13 mouse cellular contexts compared by ENCODE assay signal in the genomic region with DNA sequence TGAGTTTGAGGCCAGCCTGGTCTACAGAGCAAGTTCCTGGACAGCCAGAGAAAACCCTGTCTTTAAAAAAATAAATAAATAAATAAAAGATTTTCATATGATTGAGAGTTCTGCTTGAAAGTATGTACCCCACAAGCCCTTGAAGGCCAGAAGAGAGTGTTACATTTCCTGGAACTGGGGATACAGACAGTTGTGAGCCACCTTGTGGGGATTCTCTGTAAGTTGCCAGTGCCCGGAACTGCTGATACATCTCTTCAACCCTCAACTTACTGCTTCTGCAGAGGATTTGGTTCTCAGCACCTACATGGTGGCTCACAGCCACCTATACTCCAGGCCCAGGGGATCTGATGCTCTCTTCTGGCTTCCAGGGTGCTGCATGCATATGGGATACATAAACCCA. TPM values are rescaled to one million over a fixed set of nuclear protein-coding genes. Genes with fewer than 3 reads are reported as not detected.
DNase-seq lines count a peak whose midpoint lies in the region; ATAC-seq and TF ChIP-seq lines count a peak whose summit lies in the region.
"Had no signal": no experiment of that assay in that cellular context is flagged by ENCODE, and none has a peak within 500 bp of the region (broad histone marks: within the 10 kb centered on the region; RNA-seq: fewer than 3 reads in every experiment).

No protein-coding gene starts in this region.

- H3K27ac ChIP-seq in hindbrain, postnatal 0 days: no peak overlapping the region
- no peak overlapping the region for H3K27ac ChIP-seq in hindbrain, embryonic 10.5 days
- H3K27ac ChIP-seq in liver, embryonic 12.5 days: peak overlapping the region; percentile 54
- H3K27ac ChIP-seq: intestine, embryonic 15.5 days; lung, embryonic 15.5 days; stomach, embryonic 15.5 days had no signal

- H3K4me1 ChIP-seq in hindbrain, postnatal 0 days (ENCODE audit: insufficient read depth, low read length): no peaks in the 10 kb centered on the region
- H3K4me1 ChIP-seq in hindbrain, embryonic 10.5 days (replicated peaks): peaks cover 4% of the 10 kb centered on the region; the same call in 1 of the 2 replicates
- H3K4me1 ChIP-seq in liver, embryonic 12.5 days: peaks cover 48% of the 10 kb centered on the region
- H3K4me1 ChIP-seq: intestine, embryonic 15.5 days; stomach, embryonic 15.5 days had no signal

- peak; percentile 48 for TF ChIP-seq CTCF in hindbrain, postnatal 0 days (IDR thresholded peaks at IDR 0.05; ENCODE audit: low read depth)

- H3K4me3 ChIP-seq in hindbrain, postnatal 0 days (ENCODE audit: low read length): no peak overlapping the region
- H3K4me3 ChIP-seq in hindbrain, embryonic 10.5 days: no peak overlapping the region
- no peak overlapping the region for H3K4me3 ChIP-seq in liver, embryonic 12.5 days
- H3K4me3 ChIP-seq: erythroblast, embryonic 14.5 days; intestine, embryonic 15.5 days; lung, embryonic 15.5 days; stomach, embryonic 15.5 days had no signal

- no peaks in the 10 kb centered on the region for H3K9me3 ChIP-seq in hindbrain, postnatal 0 days (ENCODE audit: low read length)
- no peaks in the 10 kb centered on the region for H3K9me3 ChIP-seq in hindbrain, embryonic 10.5 days
- no peaks in the 10 kb centered on the region for H3K9me3 ChIP-seq in liver, embryonic 12.5 days (replicated peaks)
- H3K9me3 ChIP-seq: intestine, embryonic 15.5 days; lung, embryonic 15.5 days; stomach, embryonic 15.5 days had no signal

- no peaks in the 10 kb centered on the region for H3K36me3 ChIP-seq in hindbrain, postnatal 0 days (ENCODE audit: insufficient read depth, low read length)
- H3K36me3 ChIP-seq in hindbrain, embryonic 10.5 days: no peaks in the 10 kb centered on the region
- H3K36me3 ChIP-seq in liver, embryonic 12.5 days: no peaks in the 10 kb centered on the region
- H3K36me3 ChIP-seq: intestine, embryonic 15.5 days; lung, embryonic 15.5 days; stomach, embryonic 15.5 days had no signal

- no peak overlapping the region for H3K4me2 ChIP-seq in hindbrain, postnatal 0 days (ENCODE audit: low read depth, low read length)
- no peak overlapping the region for H3K4me2 ChIP-seq in liver, embryonic 12.5 days
- H3K4me2 ChIP-seq: intestine, embryonic 15.5 days; lung, embryonic 15.5 days; stomach, embryonic 15.5 days had no signal

- WGBS in hindbrain, postnatal 0 days: 46% methylated on average over 1 of the region's 1 CpGs
- WGBS in hindbrain, embryonic 10.5 days: 72% methylated on average over 1 of the region's 1 CpGs
- 38% methylated on average over 1 of the region's 1 CpGs for WGBS in liver, embryonic 12.5 days (ENCODE audit: insufficient replicate concordance)

- H3K27me3 ChIP-seq in hindbrain, postnatal 0 days (ENCODE audit: insufficient read depth, low read length): no peaks in the 10 kb centered on the region
- H3K27me3 ChIP-seq in hindbrain, embryonic 10.5 days (ENCODE audit: insufficient read depth, poor library complexity, severe bottlenecking): no peaks in the 10 kb centered on the region
- H3K27me3 ChIP-seq in liver, embryonic 12.5 days (replicated peaks): no peaks in the 10 kb centered on the region
- H3K27me3 ChIP-seq: intestine, embryonic 15.5 days; lung, embryonic 15.5 days; stomach, embryonic 15.5 days had no signal

- DNase-seq in hindbrain, postnatal 0 days (ENCODE audit: low spot score): peak; percentile 44
- no peak for DNase-seq in hindbrain, embryonic 10.5 days (ENCODE audit: low spot score)
- peak; percentile 81 for DNase-seq in 416B (ENCODE audit: low read depth)
- DNase-seq in Muller cell, postnatal 12 days (ENCODE audit: inconsistent ontology term): peak; percentile 16
- DNase-seq in spleen, postnatal 4 days (ENCODE audit: low spot score in 2 of 2): no peak
- DNase-seq in kidney, adult 11 months: no peak
- DNase-seq: layer of hippocampus, postnatal 36 days; right cerebral cortex, adult 18-20 months had no signal

- no peak overlapping the region for H3K9ac ChIP-seq in hindbrain, postnatal 0 days (replicated peaks; ENCODE audit: low read length)
- H3K9ac ChIP-seq in liver, embryonic 12.5 days: no peak overlapping the region
- H3K9ac ChIP-seq: intestine, embryonic 15.5 days; lung, embryonic 15.5 days; stomach, embryonic 15.5 days had no signal

- no peak for ATAC-seq in hindbrain, postnatal 0 days
- ATAC-seq in liver, embryonic 12.5 days: 0 out of 2 replicates have a peak, but pooled peaks have one; percentile 17
- ATAC-seq: intestine, embryonic 15.5 days had no signal

RNA-seq across cellular contexts. Expression of gene Tab1, which starts 5.7 kb away (rescaled TPM):
- 55.0 and 58.6 TPM in 2 replicates for total RNA-seq in hindbrain, postnatal 0 days (2014; rRNA removed)
- 26.5 and 27.9 TPM in 2 replicates for polyA plus RNA-seq in hindbrain, postnatal 0 days (2015; fragmentation: Nextera tagmentation; extraction: Ambion mirVana)
- polyA plus RNA-seq in hindbrain, embryonic 10.5 days (2016; fragmentation: Nextera tagmentation; extraction: Ambion mirVana): 41.3 and 42.8 TPM in 2 replicates
- polyA plus RNA-seq in liver, embryonic 12.5 days (2016; fragmentation: Nextera tagmentation; extraction: Ambion mirVana): 18.5 and 18.9 TPM in 2 replicates

RNA-seq across cellular contexts. Expression of gene Rpl3, which starts 35.5 kb away (rescaled TPM):
- total RNA-seq in hindbrain, postnatal 0 days (2014; rRNA removed): 599 and 600 TPM in 2 replicates
- 527 and 544 TPM in 2 replicates for polyA plus RNA-seq in hindbrain, postnatal 0 days (2015; fragmentation: Nextera tagmentation; extraction: Ambion mirVana)
- polyA plus RNA-seq in hindbrain, embryonic 10.5 days (2016; fragmentation: Nextera tagmentation; extraction: Ambion mirVana): 806 and 957 TPM in 2 replicates
- polyA plus RNA-seq in liver, embryonic 12.5 days (2016; fragmentation: Nextera tagmentation; extraction: Ambion mirVana): 912 and 924 TPM in 2 replicates

RNA-seq across cellular contexts. Expression of gene Syngr1, which starts 36.1 kb away (rescaled TPM):
- total RNA-seq in hindbrain, postnatal 0 days (2014; rRNA removed): 155 and 157 TPM in 2 replicates
- 73.4 and 78.6 TPM in 2 replicates for polyA plus RNA-seq in hindbrain, postnatal 0 days (2015; fragmentation: Nextera tagmentation; extraction: Ambion mirVana)
- polyA plus RNA-seq in hindbrain, embryonic 10.5 days (2016; fragmentation: Nextera tagmentation; extraction: Ambion mirVana): 7.6 and 7.7 TPM in 2 replicates
- 20.4 and 21.9 TPM in 2 replicates for polyA plus RNA-seq in liver, embryonic 12.5 days (2016; fragmentation: Nextera tagmentation; extraction: Ambion mirVana)

RNA-seq across cellular contexts. Expression of gene Mgat3, which starts 46.3 kb away (rescaled TPM):
- 99.6 and 106 TPM in 2 replicates for total RNA-seq in hindbrain, postnatal 0 days (2014; rRNA removed)
- 13.2 and 13.5 TPM in 2 replicates for polyA plus RNA-seq in hindbrain, postnatal 0 days (2015; fragmentation: Nextera tagmentation; extraction: Ambion mirVana)
- 6.3 and 8.6 TPM in 2 replicates for polyA plus RNA-seq in hindbrain, embryonic 10.5 days (2016; fragmentation: Nextera tagmentation; extraction: Ambion mirVana)
- 0.96 and 1.2 TPM in 2 replicates for polyA plus RNA-seq in liver, embryonic 12.5 days (2016; fragmentation: Nextera tagmentation; extraction: Ambion mirVana)
- polyA plus RNA-seq: erythroblast, embryonic 14.5 days had no signal

Comparison
In these comparisons a context has a peak if more than half of its experiments do, and no peak if none do; other contexts are left out.
1. DNase-seq: peak in hindbrain, postnatal 0 days (single experiment), 416B (single experiment) and Muller cell, postnatal 12 days (single experiment); none in hindbrain, embryonic 10.5 days (single experiment), spleen, postnatal 4 days (0 of 2) and kidney, adult 11 months (single experiment).